Comparison of ENCODE assay signal across 8 mouse cellular contexts in the genomic region with DNA sequence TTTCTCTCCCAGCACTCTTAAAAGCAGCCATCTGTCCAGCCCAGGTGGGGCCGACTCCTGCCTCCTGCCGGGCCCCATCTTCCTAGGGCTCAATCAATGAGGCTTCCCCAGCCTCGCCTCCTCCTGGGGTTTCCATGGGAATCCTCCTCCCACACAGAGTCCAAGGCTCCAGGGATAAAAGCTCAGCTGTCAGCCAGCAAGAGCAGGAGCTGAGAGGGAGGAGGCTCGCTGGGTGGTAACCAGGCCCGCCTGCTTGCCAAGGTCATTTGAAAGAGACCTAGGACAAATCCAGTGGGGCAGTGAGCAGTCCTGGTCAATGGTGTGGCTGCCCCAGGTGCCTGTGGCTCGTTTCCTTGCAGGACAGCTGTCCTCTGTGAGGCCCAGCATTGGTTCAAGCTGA. TPM values are rescaled to one million over a fixed set of nuclear protein-coding genes. Genes with fewer than 3 reads are reported as not detected.
DNase-seq lines count a peak whose midpoint lies in the region; ATAC-seq and TF ChIP-seq lines count a peak whose summit lies in the region.

No protein-coding gene starts in this region.

- peak; percentile 60 for ATAC-seq in neural tube, embryonic 11.5 days (ENCODE audit: insufficient read depth, low FRiP score, low TSS enrichment)
- ATAC-seq in megakaryocyte progenitor cell, adult 5-6 weeks (replicated peaks; ENCODE audit: poor library complexity), result no peak
- no peak for ATAC-seq in lung, postnatal 0 days

- no peaks in the 10 kb centered on the region for H3K27me3 ChIP-seq in neural tube, embryonic 11.5 days (ENCODE audit: control insufficient read depth, insufficient read depth, low read length)
- H3K27me3 ChIP-seq in lung, postnatal 0 days (replicated peaks; ENCODE audit: insufficient read depth, low read length), result peaks cover 7% of the 10 kb centered on the region; the same call in 1 of the 2 replicates

- no peak overlapping the region; the same call in 1 of the 2 replicates for H3K9ac ChIP-seq in neural tube, embryonic 11.5 days (ENCODE audit: low read length)
- H3K9ac ChIP-seq in lung, postnatal 0 days (replicated peaks; ENCODE audit: low read depth), result no peak overlapping the region

- no peak overlapping the region for H3K4me3 ChIP-seq in neural tube, embryonic 11.5 days (ENCODE audit: low read depth, low read length)
- H3K4me3 ChIP-seq in lung, postnatal 0 days (ENCODE audit: low read depth, low read length), result no peak overlapping the region

- H3K4me1 ChIP-seq in neural tube, embryonic 11.5 days (ENCODE audit: control insufficient read depth, insufficient read depth, low read length), result peaks cover 49% of the 10 kb centered on the region
- 0 out of 2 replicates have a peak, but pooled peaks cover 7% of the 10 kb centered on the region for H3K4me1 ChIP-seq in lung, postnatal 0 days (ENCODE audit: insufficient read depth, low read depth, low read length)

- DNase-seq in ovary, adult 18-20 months (ENCODE audit: low spot score), result peak; percentile 74
- DNase-seq in ovary, postnatal 14 days (ENCODE audit: low spot score), result no peak
- DNase-seq in frontal cortex, adult 2 months (ENCODE audit: extremely low spot score in 1 of 2, low spot score in 1 of 2), result peak; percentile 41 to 77
- peak; percentile 69 to 90 for DNase-seq in kidney, postnatal 25 days
- DNase-seq in neural tube, embryonic 11.5 days (ENCODE audit: low spot score), result peak; percentile 63
- no peak for DNase-seq in spleen, adult 18-20 months
- no peak for DNase-seq in lung, postnatal 0 days (ENCODE audit: low spot score)

- peak overlapping the region; percentile 17 for H3K4me2 ChIP-seq in neural tube, embryonic 11.5 days (ENCODE audit: low read depth)
- no peak overlapping the region for H3K4me2 ChIP-seq in lung, postnatal 0 days (replicated peaks; ENCODE audit: low read depth, low read length)

- peak overlapping the region; percentile 51 for H3K27ac ChIP-seq in neural tube, embryonic 11.5 days (ENCODE audit: low read depth, low read length)
- no peak overlapping the region for H3K27ac ChIP-seq in lung, postnatal 0 days (ENCODE audit: low read length)

- 6% methylated on average over 6 of the region's 6 CpGs for WGBS in neural tube, embryonic 11.5 days
- WGBS in lung, postnatal 0 days, result 45% methylated on average over 6 of the region's 6 CpGs

- H3K36me3 ChIP-seq in neural tube, embryonic 11.5 days (ENCODE audit: control insufficient read depth, insufficient read depth, low read length), result peaks cover 2% of the 10 kb centered on the region; the same call in 1 of the 2 replicates
- no peaks in the 10 kb centered on the region for H3K36me3 ChIP-seq in lung, postnatal 0 days (ENCODE audit: insufficient read depth, low read length)

- no peak for TF ChIP-seq EP300 in lung, postnatal 0 days (IDR thresholded peaks at IDR 0.05)

- no peaks in the 10 kb centered on the region for H3K9me3 ChIP-seq in neural tube, embryonic 11.5 days (ENCODE audit: control insufficient read depth, low read length)
- H3K9me3 ChIP-seq in lung, postnatal 0 days (ENCODE audit: low read length), result no peaks in the 10 kb centered on the region

- TF ChIP-seq CTCF in lung, postnatal 0 days (IDR thresholded peaks at IDR 0.05), result no peak

RNA-seq across cellular contexts. Expression of a gene that starts 5.5 kb away (rescaled TPM):
- 9.1 and 11.9 TPM in 2 replicates for polyA plus RNA-seq in frontal cortex, adult 2 months (2012; rRNA removed)
- 115 and 125 TPM in 2 replicates for polyA plus RNA-seq in neural tube, embryonic 11.5 days (2014; fragmentation: Nextera tagmentation; extraction: Ambion mirVana)
- 2.7 and 4.2 TPM in 2 replicates for total RNA-seq in megakaryocyte progenitor cell, adult 5-6 weeks (2015)
- total RNA-seq in megakaryocyte progenitor cell, adult 5-6 weeks (2017), result 2.0 and 2.5 TPM in 2 replicates
- 2.2 and 2.5 TPM in 2 replicates for polyA plus RNA-seq in lung, postnatal 0 days (2015; fragmentation: Nextera tagmentation; extraction: Ambion mirVana)

Comparison
In these comparisons a context has a peak if more than half of its experiments do, and no peak if none do; other contexts are left out.
1. DNase-seq: peak in ovary, adult 18-20 months (single experiment), frontal cortex, adult 2 months (2 of 2), kidney, postnatal 25 days (2 of 2) and neural tube, embryonic 11.5 days (single experiment); none in ovary, postnatal 14 days (single experiment), spleen, adult 18-20 months (0 of 2) and lung, postnatal 0 days (single experiment).